25 mouse cellular contexts compared by ENCODE assay signal in the genomic region with DNA sequence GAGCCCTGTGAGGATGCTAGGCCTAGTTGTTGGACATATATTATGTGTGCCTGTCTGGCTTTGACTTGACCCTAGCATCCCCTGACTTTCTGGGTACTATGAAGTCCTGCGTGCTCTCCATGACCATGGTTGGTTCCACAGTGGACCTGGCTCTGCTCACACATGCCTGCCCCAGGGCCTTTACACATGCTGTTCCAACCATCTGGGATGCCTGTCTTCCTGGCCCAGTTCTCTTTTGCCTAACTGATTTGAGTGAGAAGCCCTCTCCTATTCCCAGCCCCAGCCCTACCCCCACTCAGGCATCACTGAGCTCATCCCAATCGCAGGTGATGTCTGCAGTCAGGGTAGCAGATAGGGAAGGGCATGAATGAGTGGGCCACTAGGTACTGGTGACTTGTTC. TPM values are rescaled to one million over a fixed set of nuclear protein-coding genes. Genes with fewer than 3 reads are reported as not detected.
DNase-seq lines count a peak whose midpoint lies in the region; ATAC-seq and TF ChIP-seq lines count a peak whose summit lies in the region.
"Had no signal": no experiment of that assay in that cellular context is flagged by ENCODE, and none has a peak within 500 bp of the region (broad histone marks: within the 10 kb centered on the region; RNA-seq: fewer than 3 reads in every experiment).

No protein-coding gene starts in this region.

- no peaks in the 10 kb centered on the region for H3K9me3 ChIP-seq in forebrain, postnatal 0 days (ENCODE audit: low read length)
- no peaks in the 10 kb centered on the region for H3K9me3 ChIP-seq in forebrain, embryonic 11.5 days (ENCODE audit: control insufficient read depth, low read length)
- H3K9me3 ChIP-seq: embryonic facial prominence, embryonic 15.5 days; heart, embryonic 12.5 days; hindbrain, embryonic 10.5 days; intestine, embryonic 15.5 days had no signal

- H3K27ac ChIP-seq in forebrain, postnatal 0 days (ENCODE audit: low read depth, low read length) = peak overlapping the region; percentile 35; the same call in 1 of the 2 replicates
- H3K27ac ChIP-seq in forebrain, embryonic 11.5 days (ENCODE audit: low read depth, low read length) = no peak overlapping the region
- H3K27ac ChIP-seq in cortical plate, adult 2 months (ENCODE audit: insufficient read depth, low read length) = peak overlapping the region; percentile 71
- H3K27ac ChIP-seq: embryonic facial prominence, embryonic 15.5 days; gastrocnemius, adult 2 months; hindbrain, embryonic 10.5 days; hindbrain, embryonic 14.5 days; intestine, embryonic 15.5 days had no signal

- 70% methylated on average over 2 of the region's 2 CpGs for WGBS in forebrain, postnatal 0 days
- WGBS in forebrain, embryonic 11.5 days = 96% methylated on average over 2 of the region's 2 CpGs

- no peaks in the 10 kb centered on the region for H3K36me3 ChIP-seq in forebrain, postnatal 0 days (ENCODE audit: insufficient read depth)
- no peaks in the 10 kb centered on the region for H3K36me3 ChIP-seq in forebrain, embryonic 11.5 days (ENCODE audit: control insufficient read depth, insufficient read depth, low read length)
- H3K36me3 ChIP-seq: embryonic facial prominence, embryonic 15.5 days; heart, embryonic 12.5 days; hindbrain, embryonic 10.5 days; intestine, embryonic 15.5 days had no signal

- H3K9ac ChIP-seq in forebrain, postnatal 0 days = no peak overlapping the region
- H3K9ac ChIP-seq in forebrain, embryonic 11.5 days (ENCODE audit: low read length) = no peak overlapping the region
- H3K9ac ChIP-seq: embryonic facial prominence, embryonic 15.5 days; heart, embryonic 12.5 days; hindbrain, embryonic 14.5 days; intestine, embryonic 15.5 days had no signal

- no peak for ATAC-seq in forebrain, postnatal 0 days
- no peak for ATAC-seq in forebrain, embryonic 11.5 days (replicated peaks; ENCODE audit: low FRiP score)
- ATAC-seq: intestine, embryonic 15.5 days had no signal

- peaks cover 14% of the 10 kb centered on the region for H3K27me3 ChIP-seq in forebrain, postnatal 0 days (ENCODE audit: insufficient read depth, low read length)
- peaks cover 18% of the 10 kb centered on the region for H3K27me3 ChIP-seq in forebrain, embryonic 11.5 days (ENCODE audit: control insufficient read depth, insufficient read depth, low read length)

- H3K4me1 ChIP-seq in forebrain, postnatal 0 days (ENCODE audit: insufficient read depth) = peaks cover 5% of the 10 kb centered on the region; the same call in 1 of the 2 replicates
- peaks cover 6% of the 10 kb centered on the region; the same call in 1 of the 2 replicates for H3K4me1 ChIP-seq in forebrain, embryonic 11.5 days (replicated peaks; ENCODE audit: control insufficient read depth, insufficient read depth, low read length)
- H3K4me1 ChIP-seq in cortical plate, adult 2 months (ENCODE audit: control insufficient read depth, insufficient read depth, low read length) = peaks cover 17% of the 10 kb centered on the region

- no peak for TF ChIP-seq POLR2A in brain, embryonic 14.5 days (IDR thresholded peaks at IDR 0.05; ENCODE audit: borderline replicate concordance, extremely low read depth, insufficient read depth, insufficient read length, poor library complexity, severe bottlenecking)
- no peak for TF ChIP-seq POLR2A in cortical plate, adult 2 months (IDR thresholded peaks at IDR 0.05; ENCODE audit: extremely low read depth, insufficient read depth, low read length)

- DNase-seq in cerebellum, postnatal 25 days = peak; percentile 38 to 62
- no peak for DNase-seq in cerebellum, adult 8-10 months
- DNase-seq in forebrain, postnatal 0 days = no peak
- DNase-seq in forebrain, embryonic 11.5 days (ENCODE audit: low spot score) = no peak
- DNase-seq in brain, embryonic 14.5 days (ENCODE audit: low read depth) = peak; percentile 24
- DNase-seq: adrenal gland, adult 2 months; adrenal gland, postnatal 25 days; cerebellum, adult 11-12 months; embryo, embryonic 11 days; gastrocnemius, adult 2 months; gastrocnemius, postnatal 25 days; kidney, adult 18-20 months had no signal

- no peak overlapping the region for H3K4me2 ChIP-seq in forebrain, postnatal 0 days (ENCODE audit: low read depth)
- H3K4me2 ChIP-seq in forebrain, embryonic 11.5 days (ENCODE audit: low read depth, low read length, severe bottlenecking) = no peak overlapping the region
- H3K4me2 ChIP-seq: embryonic facial prominence, embryonic 15.5 days; heart, embryonic 12.5 days; hindbrain, embryonic 14.5 days; intestine, embryonic 15.5 days had no signal

- TF ChIP-seq CTCF in forebrain, postnatal 0 days (IDR thresholded peaks at IDR 0.05; ENCODE audit: low read depth) = no peak
- TF ChIP-seq CTCF in brain, embryonic 14.5 days (IDR thresholded peaks at IDR 0.05; ENCODE audit: borderline replicate concordance, extremely low read depth, insufficient read depth, insufficient read length) = no peak
- no peak for TF ChIP-seq CTCF in cortical plate, adult 2 months (IDR thresholded peaks at IDR 0.05; ENCODE audit: extremely low read depth, insufficient read depth, low read length)

- H3K4me3 ChIP-seq in forebrain, postnatal 0 days (ENCODE audit: low read depth, low read length) = no peak overlapping the region
- no peak overlapping the region for H3K4me3 ChIP-seq in forebrain, embryonic 11.5 days (ENCODE audit: low read depth, low read length)
- H3K4me3 ChIP-seq in cortical plate, adult 2 months (ENCODE audit: insufficient read depth, low read length) = peak overlapping the region; percentile 9; the same call in 1 of the 2 replicates
- H3K4me3 ChIP-seq: embryonic facial prominence, embryonic 15.5 days; erythroblast, embryonic 14.5 days; gastrocnemius, adult 2 months; heart, embryonic 12.5 days; hindbrain, embryonic 10.5 days; intestine, embryonic 15.5 days had no signal

RNA-seq across cellular contexts. Expression of a gene that starts 5.3 kb away (rescaled TPM):
- total RNA-seq in forebrain, postnatal 0 days (2014; rRNA removed) = 25.9 and 36.8 TPM in 2 replicates
- polyA plus RNA-seq in forebrain, postnatal 0 days (2015; fragmentation: Nextera tagmentation; extraction: Ambion mirVana) = 14.0 and 20.0 TPM in 2 replicates
- not detected in 2 replicates for polyA plus RNA-seq in forebrain, embryonic 11.5 days (2014; fragmentation: Nextera tagmentation; extraction: Ambion mirVana)
- polyA plus RNA-seq in brain, embryonic 14.5 days (2012; rRNA removed) = 1.00 and 2.8 TPM in 2 replicates
- 88.7 and 99.4 TPM in 2 replicates for polyA plus RNA-seq in cortical plate, adult 2 months (2012; rRNA removed)
- total RNA-seq: gastrocnemius, adult 2 months; gastrocnemius, postnatal 25 days; granulocyte monocyte progenitor cell, adult 5-6 weeks; heart, postnatal 25 days had no signal
- polyA plus RNA-seq: heart, embryonic 12.5 days had no signal

RNA-seq across cellular contexts. Expression of a gene that starts 19.8 kb away (rescaled TPM):
- 1.9 and 2.1 TPM in 2 replicates for total RNA-seq in forebrain, postnatal 0 days (2014; rRNA removed)
- polyA plus RNA-seq in forebrain, postnatal 0 days (2015; fragmentation: Nextera tagmentation; extraction: Ambion mirVana) = 0.68 and 1.2 TPM in 2 replicates
- polyA plus RNA-seq in forebrain, embryonic 11.5 days (2014; fragmentation: Nextera tagmentation; extraction: Ambion mirVana) = not detected in 2 replicates
- polyA plus RNA-seq in brain, embryonic 14.5 days (2012; rRNA removed) = 0.18 and 0.30 TPM in 2 replicates
- polyA plus RNA-seq in cortical plate, adult 2 months (2012; rRNA removed) = 0.10 and 0.19 TPM in 2 replicates
- total RNA-seq: ES-E14; gastrocnemius, adult 2 months; gastrocnemius, postnatal 25 days; granulocyte monocyte progenitor cell, adult 5-6 weeks; heart, adult 8-10 months; heart, postnatal 25 days had no signal
- polyA plus RNA-seq: adrenal gland, adult 2 months; embryonic facial prominence, embryonic 11.5 days; erythroblast, embryonic 14.5 days; heart, embryonic 12.5 days; heart, embryonic 16.5 days; intestine, embryonic 15.5 days had no signal

RNA-seq across cellular contexts. Expression of a gene that starts 41.3 kb away (rescaled TPM):
- total RNA-seq in forebrain, postnatal 0 days (2014; rRNA removed) = 43.9 and 46.0 TPM in 2 replicates
- 35.5 and 40.0 TPM in 2 replicates for polyA plus RNA-seq in forebrain, postnatal 0 days (2015; fragmentation: Nextera tagmentation; extraction: Ambion mirVana)
- polyA plus RNA-seq in forebrain, embryonic 11.5 days (2014; fragmentation: Nextera tagmentation; extraction: Ambion mirVana) = 45.2 and 45.7 TPM in 2 replicates
- 42.7 and 49.7 TPM in 2 replicates for polyA plus RNA-seq in brain, embryonic 14.5 days (2012; rRNA removed)
- 30.3 and 31.0 TPM in 2 replicates for polyA plus RNA-seq in cortical plate, adult 2 months (2012; rRNA removed)

RNA-seq across cellular contexts. Expression of a gene that starts 41.5 kb away (rescaled TPM):
- total RNA-seq in forebrain, postnatal 0 days (2014; rRNA removed) = 24.1 and 36.5 TPM in 2 replicates
- 28.6 and 31.8 TPM in 2 replicates for polyA plus RNA-seq in forebrain, postnatal 0 days (2015; fragmentation: Nextera tagmentation; extraction: Ambion mirVana)
- 10.2 and 10.6 TPM in 2 replicates for polyA plus RNA-seq in forebrain, embryonic 11.5 days (2014; fragmentation: Nextera tagmentation; extraction: Ambion mirVana)
- 32.8 and 38.1 TPM in 2 replicates for polyA plus RNA-seq in brain, embryonic 14.5 days (2012; rRNA removed)
- polyA plus RNA-seq in cortical plate, adult 2 months (2012; rRNA removed) = 39.6 and 40.8 TPM in 2 replicates

RNA-seq across cellular contexts. Expression of a gene that starts 57.9 kb away (rescaled TPM):
- 154 and 193 TPM in 2 replicates for total RNA-seq in forebrain, postnatal 0 days (2014; rRNA removed)
- polyA plus RNA-seq in forebrain, postnatal 0 days (2015; fragmentation: Nextera tagmentation; extraction: Ambion mirVana) = 59.4 and 65.2 TPM in 2 replicates
- polyA plus RNA-seq in forebrain, embryonic 11.5 days (2014; fragmentation: Nextera tagmentation; extraction: Ambion mirVana) = 6.4 and 6.6 TPM in 2 replicates
- 119 and 150 TPM in 2 replicates for polyA plus RNA-seq in brain, embryonic 14.5 days (2012; rRNA removed)
- 89.7 and 91.8 TPM in 2 replicates for polyA plus RNA-seq in cortical plate, adult 2 months (2012; rRNA removed)
- total RNA-seq: granulocyte monocyte progenitor cell, adult 5-6 weeks had no signal
- polyA plus RNA-seq: erythroblast, embryonic 14.5 days had no signal

Comparison
In these comparisons a context has a peak if more than half of its experiments do, and no peak if none do; other contexts are left out.
1. DNase-seq: peak in cerebellum, postnatal 25 days (2 of 2) and brain, embryonic 14.5 days (single experiment); none in cerebellum, adult 8-10 months (single experiment), forebrain, postnatal 0 days (single experiment) and forebrain, embryonic 11.5 days (single experiment).